Mouse (Mus musculus) ES-CJ7 (cell line): ENCODE results near the gene Recql.

ENCODE experiments used
- DNase-seq: peaks from one replicate; pipeline ENCODE4 v3.0.0; 2011; ENCODE audit warnings: low read depth, low spot score

Gene Recql

GRCm38 (mm10) chr6:142387011-142387754 lies at the start of gene Recql, which contains the start of gene Golt1b:
Recql (minus strand) TSS chr6:142387087.
Golt1b (plus strand) TSS chr6:142387221.
- DNase-seq: peak; percentile 98

DNA sequence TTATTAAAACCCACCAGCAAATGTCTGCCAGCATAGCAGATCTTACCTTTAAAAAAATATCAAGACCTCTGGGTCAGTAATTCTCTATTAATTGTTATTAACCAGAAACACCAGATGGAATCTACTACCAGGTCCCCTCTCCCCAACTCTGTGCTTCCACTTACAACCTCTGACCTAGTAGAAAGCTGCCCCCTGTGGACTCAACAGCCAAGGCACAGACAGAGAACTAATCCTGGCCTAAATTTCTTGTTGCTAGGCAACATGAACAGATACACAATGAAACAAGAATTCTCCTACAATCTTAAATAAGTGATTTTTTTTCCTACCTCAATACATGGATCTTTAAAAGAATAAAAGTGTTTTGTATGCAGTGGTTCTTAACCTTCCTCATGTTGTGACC lies 42.2 kb upstream of the Recql start:
- DNase-seq: no peak

GRCm38 (mm10) chr6:142424976-142425375 lies 38.1 kb upstream of the Recql start:
- no peak for DNase-seq

GRCm38 (mm10) chr6:142414597-142414996 lies 27.7 kb upstream of the Recql start:
- DNase-seq: peak; percentile 48

DNA sequence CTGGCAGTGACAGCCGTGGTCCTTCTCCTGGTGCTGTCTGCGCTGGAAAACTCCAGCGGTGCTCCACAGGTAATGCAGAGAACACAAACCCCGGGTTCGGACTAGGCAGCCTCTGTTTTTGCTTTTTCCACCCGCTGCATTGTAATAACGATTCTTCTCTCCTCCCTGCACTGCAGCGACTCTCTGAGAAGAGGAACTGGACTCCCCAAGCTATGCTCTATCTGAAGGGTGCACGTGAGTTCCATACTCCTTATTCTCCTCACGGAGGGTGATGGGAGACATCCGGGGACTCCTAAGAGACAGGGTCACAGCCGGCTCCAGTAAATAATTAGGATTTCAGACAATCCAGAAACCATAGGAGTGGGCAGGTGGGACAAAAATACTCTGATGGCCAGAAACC lies 27.0 kb upstream of the Recql start:
- no peak for DNase-seq

- no peak for DNase-seq
These were observed 26.1 kb upstream of the Recql start, which contains the start of gene Spx for GRCm38 (mm10) chr6:142412906-142413491. Spx (plus strand) TSS chr6:142413441.

- DNase-seq: no peak
These were observed 24.3 kb upstream of the Recql start for GRCm38 (mm10) chr6:142411140-142411539.

- DNase-seq: no peak
These were observed 8.9 kb upstream of the Recql start for GRCm38 (mm10) chr6:142395756-142396155.

DNA sequence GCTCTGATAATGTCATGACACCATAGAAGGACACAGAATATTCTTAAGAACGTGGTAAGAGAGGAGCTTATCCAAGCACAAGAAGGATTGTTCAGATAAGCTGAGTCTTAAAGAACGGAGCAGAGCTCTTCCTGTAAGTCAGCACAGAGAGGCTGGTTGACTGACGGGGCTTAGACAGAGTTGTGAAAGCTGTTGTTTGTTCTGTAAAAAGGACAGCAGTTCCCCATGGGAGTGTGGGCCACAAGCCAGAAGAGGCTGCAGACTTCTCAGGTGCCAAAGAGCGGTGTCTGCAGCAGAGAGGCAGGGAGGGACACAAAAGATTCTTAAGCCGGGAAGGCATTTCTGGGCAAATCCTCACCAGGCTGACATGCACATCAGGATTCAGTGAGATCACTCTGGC lies 7.8 kb upstream of the Recql start:
- DNase-seq: no peak

- DNase-seq: no peak
These were observed 5.4 kb upstream of the Recql start for GRCm38 (mm10) chr6:142392312-142392711.

DNA sequence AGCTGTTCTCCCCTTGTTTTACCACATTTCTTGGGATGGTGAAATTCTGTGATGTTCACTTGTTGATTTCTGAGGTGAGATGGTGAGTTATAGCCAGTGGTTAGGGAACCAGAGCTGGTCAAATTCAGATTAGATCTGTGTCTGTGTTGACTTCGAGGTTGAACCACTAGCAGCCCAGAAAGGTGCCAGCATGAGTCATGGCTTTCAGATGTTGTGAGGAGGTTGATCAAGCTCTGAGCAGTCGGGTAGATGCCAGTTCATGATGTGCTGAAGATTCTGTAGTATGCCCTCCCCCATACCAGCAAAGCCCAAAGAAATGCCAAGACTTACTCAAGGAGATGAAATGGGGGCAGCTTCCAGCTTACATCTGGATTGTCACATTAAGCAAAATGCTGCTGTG lies 2.2 kb upstream of the Recql start:
- no peak for DNase-seq

GRCm38 (mm10) chr6:142387755-142388271 lies 926 bp upstream of the Recql start:
- DNase-seq: no peak

DNA sequence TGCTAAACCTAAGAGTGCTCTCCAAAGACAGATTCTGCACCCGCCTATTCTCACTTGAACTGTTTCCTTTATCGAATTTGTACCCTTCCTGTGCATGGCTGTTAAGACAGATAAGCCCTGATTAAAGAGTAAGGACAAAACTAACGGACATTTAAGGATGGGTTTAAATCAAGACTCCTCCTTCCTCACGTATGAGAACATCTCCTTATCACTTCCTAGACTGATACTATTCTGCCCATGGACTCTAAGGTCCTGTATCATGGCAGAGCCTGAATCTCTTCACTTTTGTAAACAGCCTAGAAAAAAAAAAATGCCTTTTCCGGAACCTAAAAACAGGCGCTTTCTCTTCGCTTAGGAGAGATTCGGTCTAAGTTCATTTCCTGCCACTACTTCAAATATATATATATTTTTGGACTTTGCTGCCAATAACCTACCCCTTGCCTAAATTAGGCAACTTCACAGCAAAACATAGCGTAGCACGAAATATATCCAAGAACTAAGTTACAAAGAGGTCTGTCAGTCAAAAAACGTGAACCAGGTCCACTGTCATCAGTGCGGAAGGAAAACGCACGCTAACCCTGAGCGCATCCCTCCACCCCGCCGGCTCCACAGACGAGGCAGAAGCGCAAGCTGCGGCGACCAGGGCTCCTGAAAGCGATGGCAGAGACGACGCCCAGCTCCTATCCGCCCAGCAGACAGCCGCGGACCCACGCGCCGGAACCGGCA lies 439 bp downstream of the Recql start:
- no peak for DNase-seq

GRCm38 (mm10) chr6:142384521-142384920 lies 2.4 kb downstream of the Recql start:
- DNase-seq: no peak

GRCm38 (mm10) chr6:142381615-142382014 lies 5.3 kb downstream of the Recql start:
- no peak for DNase-seq

DNA sequence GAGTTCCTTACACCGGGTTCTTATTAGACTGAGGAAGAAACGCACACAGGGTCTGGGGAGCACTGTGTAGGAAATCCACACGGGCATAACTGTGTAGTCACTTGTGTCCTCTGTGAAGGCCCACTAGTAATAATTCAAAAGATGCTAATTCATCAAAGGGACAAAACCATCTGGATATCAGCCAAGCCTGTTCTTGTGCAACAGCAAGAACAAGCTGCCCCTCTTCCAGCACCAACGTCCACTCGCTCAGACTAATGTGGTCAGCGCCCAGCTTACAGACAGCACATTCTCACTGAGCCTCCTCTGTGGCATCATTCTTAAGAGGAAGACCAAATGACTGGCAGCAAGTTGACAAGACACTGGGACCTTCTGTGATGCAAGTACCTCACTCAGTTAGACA lies 6.9 kb downstream of the Recql start:
- DNase-seq: no peak

DNA sequence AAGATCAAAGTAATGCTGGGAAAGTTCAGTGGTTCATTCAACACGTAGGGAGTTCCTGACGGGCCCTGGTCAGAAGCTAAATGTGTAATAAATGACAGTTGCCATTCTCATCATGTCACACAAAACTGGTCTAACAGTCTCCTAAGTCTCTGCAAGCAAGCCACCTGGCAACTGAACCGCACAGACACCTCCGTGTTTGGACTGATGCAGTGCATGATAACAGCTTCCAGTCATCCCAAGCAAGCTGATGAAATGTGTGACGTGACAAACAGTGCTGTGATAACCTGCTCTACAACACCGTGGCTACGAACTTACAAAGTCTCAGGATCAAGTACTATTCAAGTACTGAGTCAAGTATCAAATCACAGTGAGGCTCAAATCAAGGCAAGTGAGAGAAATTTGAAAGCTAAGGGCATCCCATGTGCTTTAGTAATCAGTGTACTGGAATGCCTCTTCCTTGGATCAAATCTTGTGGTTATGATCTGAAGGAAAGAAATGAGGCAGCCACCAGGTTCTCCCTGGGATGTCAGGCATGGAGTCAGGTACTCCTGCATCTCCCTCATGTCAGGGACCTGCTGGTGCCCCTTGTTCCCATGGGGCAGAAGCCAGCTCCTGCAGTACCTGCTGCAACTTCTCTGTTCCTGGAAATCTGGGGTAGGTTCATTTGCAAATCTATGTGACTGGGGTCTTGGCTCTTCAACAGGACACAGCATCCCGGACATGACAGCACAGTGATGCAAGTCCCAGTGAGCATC lies 8.1 kb downstream of the Recql start:
- peak; percentile 11 for DNase-seq

- no peak for DNase-seq
These were observed 9.8 kb downstream of the Recql start for GRCm38 (mm10) chr6:142377081-142377480.

DNA sequence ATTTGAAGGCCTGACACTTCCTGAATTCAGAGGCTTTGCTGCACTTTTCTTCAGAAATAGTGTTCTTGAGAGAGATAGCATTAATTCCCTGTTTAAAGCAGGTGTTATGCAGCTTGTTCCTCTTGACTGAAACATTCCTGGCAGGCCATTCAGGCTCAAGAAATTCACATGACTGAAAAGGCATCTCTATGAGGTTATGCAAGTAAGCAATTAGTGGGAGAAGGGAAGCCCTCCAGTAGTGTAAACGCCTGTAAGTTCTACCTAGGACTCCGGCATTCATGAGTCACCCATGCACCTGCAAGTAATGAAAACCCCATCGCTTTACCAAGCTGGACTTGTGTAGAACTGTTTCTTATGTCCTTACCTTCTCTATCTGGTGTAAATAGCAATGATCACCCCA lies 17.3 kb downstream of the Recql start:
- DNase-seq: no peak

- DNase-seq: no peak
These were observed 19.3 kb downstream of the Recql start for GRCm38 (mm10) chr6:142367565-142367964.

GRCm38 (mm10) chr6:142366473-142367018 lies 20.3 kb downstream of the Recql start:
- DNase-seq: no peak
